Mouse (Mus musculus) urinary bladder, adult 18-20 months (tissue): ENCODE measurements around the gene Has1.
"Not testable (repeated sequence)": the region's sequence is repeated elsewhere in the genome, so short reads cannot be mapped to it uniquely, and the experiment has no call there.

Experiments
- DNase-seq, 2 experiments: peaks; one replicate each; pipeline ENCODE4 v3.0.0; 2022; ENCODE audit warnings: low spot score in 2 of 2, mixed read lengths in 2 of 2

Gene Has1

GRCm38 (mm10) chr17:17844606-17845005, 10.4 kb downstream of the Has1 start:
- DNase-seq, result not testable (repeated sequence)

- DNase-seq, result no peak
These were observed 11.3 kb downstream of the Has1 start for GRCm38 (mm10) chr17:17843534-17844261.

GRCm38 (mm10) chr17:17840796-17841195, 14.2 kb downstream of the Has1 start:
- no peak for DNase-seq

- DNase-seq, result no peak
These were observed 15.7 kb downstream of the Has1 start for GRCm38 (mm10) chr17:17839276-17839675.

- peak; percentile 94 to 96 for DNase-seq
These were observed 16.9 kb downstream of the Has1 start for GRCm38 (mm10) chr17:17837919-17838701.

- DNase-seq, result peak; percentile 25 to 33
These were observed 17.6 kb downstream of the Has1 start for GRCm38 (mm10) chr17:17837426-17837825.

- DNase-seq, result no peak
These were observed 18.9 kb downstream of the Has1 start for GRCm38 (mm10) chr17:17836101-17836500.

- DNase-seq, result peak; percentile 40 to 50
These were observed 20.1 kb downstream of the Has1 start for GRCm38 (mm10) chr17:17834896-17835295.

- no peak for DNase-seq
These were observed 24.3 kb downstream of the Has1 start for GRCm38 (mm10) chr17:17830731-17831130.

- no peak for DNase-seq
These were observed 25.0 kb downstream of the Has1 start for GRCm38 (mm10) chr17:17829816-17830535.

GRCm38 (mm10) chr17:17829052-17829785, 25.8 kb downstream of the Has1 start:
- DNase-seq, result no peak

GRCm38 (mm10) chr17:17828191-17828981, 26.6 kb downstream of the Has1 start:
- peak; percentile 39 to 43 for DNase-seq

GRCm38 (mm10) chr17:17827658-17828190, 27.3 kb downstream of the Has1 start:
- DNase-seq, result peak; percentile 25 to 58

- DNase-seq, result peak; percentile 80 to 94
These were observed 28.0 kb downstream of the Has1 start, which contains the start of gene Spaca6 for GRCm38 (mm10) chr17:17826751-17827657. Gene Spaca6, plus strand, starts transcription at chr17:17827158.

GRCm38 (mm10) chr17:17825921-17826591, 28.9 kb downstream of the Has1 start:
- DNase-seq, result peak in 1 of 2 experiments; percentile 39

- no peak for DNase-seq
These were observed 31.2 kb downstream of the Has1 start for GRCm38 (mm10) chr17:17823612-17824336.

GRCm38 (mm10) chr17:17795527-17795926, 59.5 kb downstream of the Has1 start:
- DNase-seq, result no peak
